Mouse (Mus musculus) MEL (cell line): ENCODE results near the gene Rnf130. TPM values are rescaled to one million over a fixed set of nuclear protein-coding genes. Genes with fewer than 3 reads are reported as not detected.

Source experiments
- DNase-seq: peaks from one replicate; pipeline ENCODE4 v3.0.0; 2011; ENCODE audit warnings: low read depth, low spot score
- H3K27ac ChIP-seq: 2 replicates; pipeline ENCODE4 v1.5.1; 2012; ENCODE audit warnings: low read depth, mild to moderate bottlenecking, control low read depth, low read length, moderate library complexity; ENCODE audit not compliant: control insufficient read depth
- H3K27me3 ChIP-seq, 2 experiments: fragments of 150-350 bp in 1 of 2; sonication (generic) in 1 of 2; 2 replicates each; pipeline ENCODE4 v1.6.1; 2012; ENCODE audit warnings: low read length in 2 of 2, mild to moderate bottlenecking in 2 of 2, improper control_type of control experiment in 1 of 2, moderate library complexity in 1 of 2; ENCODE audit not compliant: insufficient read depth in 2 of 2, control insufficient read depth in 1 of 2
- H3K36me3 ChIP-seq, 2 experiments: 2 replicates each; pipeline ENCODE4 v1.6.1; 2012 to 2014; ENCODE audit warnings: low read length in 2 of 2, improper control_type of control experiment in 1 of 2, inconsistent platforms in 1 of 2, mild to moderate bottlenecking in 1 of 2; ENCODE audit not compliant: insufficient read depth in 2 of 2, control insufficient read depth in 1 of 2
- H3K4me1 ChIP-seq, 2 experiments: fragments of 150-350 bp in 1 of 2; sonication (generic) in 1 of 2; 2 replicates each; pipeline ENCODE4 v1.6.1; 2012; ENCODE audit warnings: low read length in 2 of 2, improper control_type of control experiment in 1 of 2, mild to moderate bottlenecking in 1 of 2; ENCODE audit not compliant: insufficient read depth in 2 of 2, control insufficient read depth in 1 of 2
- H3K4me3 ChIP-seq, 2 experiments: fragments of 150-350 bp in 1 of 2; sonication (generic) in 1 of 2; 2 replicates each; pipeline ENCODE4 v1.5.1; 2012; ENCODE audit warnings: low read depth in 2 of 2, low read length in 2 of 2, mild to moderate bottlenecking in 2 of 2, moderate library complexity in 2 of 2, control low read depth in 1 of 2, improper control_type of control experiment in 1 of 2; ENCODE audit not compliant: control insufficient read depth in 1 of 2, insufficient read depth in 1 of 2
- H3K79me2 ChIP-seq: 2 replicates; pipeline ENCODE4 v1.6.1; 2012; ENCODE audit warnings: mild to moderate bottlenecking, low read length, moderate library complexity; ENCODE audit not compliant: control insufficient read depth, poor library complexity, insufficient read depth
- H3K9ac ChIP-seq: 2 replicates; pipeline ENCODE4 v1.6.1; 2012; ENCODE audit warnings: low read depth, mild to moderate bottlenecking, control low read depth, low read length, moderate library complexity; ENCODE audit not compliant: control insufficient read depth, poor library complexity, severe bottlenecking
- H3K9me3 ChIP-seq: fragments of 150-350 bp; sonication (generic); replicated peaks from 2 replicates; pipeline ENCODE4 v1.6.1; 2012; ENCODE audit warnings: mild to moderate bottlenecking, low read length, improper control_type of control experiment, moderate library complexity; ENCODE audit not compliant: insufficient read depth
- CHD2 ChIP-seq: IDR thresholded peaks from 2 replicates; pipeline ENCODE4 v1.6.1; 2011; ENCODE audit warnings: low read length, improper control_type of control experiment
- CTCF ChIP-seq, 3 experiments: IDR thresholded peaks in 2 of 3; conservative IDR thresholded peaks in 1 of 3; 2 replicates each; pipeline ENCODE4 v1.5.1; 2011 to 2012; ENCODE audit warnings: low read length in 3 of 3, low read depth in 2 of 3, mild to moderate bottlenecking in 2 of 3, improper control_type of control experiment in 1 of 3, inconsistent platforms in 1 of 3, mixed read lengths in 1 of 3, moderate library complexity in 1 of 3; ENCODE audit not compliant: control insufficient read depth in 1 of 3, insufficient read depth in 1 of 3, poor library complexity in 1 of 3, severe bottlenecking in 1 of 3
- E2F4 ChIP-seq: IDR thresholded peaks from 2 replicates; pipeline ENCODE4 v1.6.1; 2011; ENCODE audit warnings: low read depth, low read length, improper control_type of control experiment, borderline replicate concordance
- ELF1 ChIP-seq: IDR thresholded peaks from 2 replicates; pipeline ENCODE4 v1.6.1; 2014; ENCODE audit warnings: low read depth, mild to moderate bottlenecking, inconsistent platforms, low read length, improper control_type of control experiment, moderate library complexity
- EP300 ChIP-seq, 2 experiments: IDR thresholded peaks; 2 replicates each; pipeline ENCODE4 v1.6.1; 2011; ENCODE audit warnings: improper control_type of control experiment in 2 of 2, low read length in 2 of 2, low read depth in 1 of 2, mild to moderate bottlenecking in 1 of 2
- ETS1 ChIP-seq: IDR thresholded peaks from 2 replicates; pipeline ENCODE4 v1.6.1; 2012; ENCODE audit warnings: low read depth, mild to moderate bottlenecking, inconsistent platforms, low read length, improper control_type of control experiment, moderate library complexity
- GABPA ChIP-seq: IDR thresholded peaks from 2 replicates; pipeline ENCODE4 v1.6.1; 2012; ENCODE audit warnings: low read depth, mild to moderate bottlenecking, inconsistent platforms, low read length, improper control_type of control experiment, moderate library complexity
- GATA1 ChIP-seq: IDR thresholded peaks from 2 replicates; pipeline ENCODE4 v1.6.1; 2011; ENCODE audit warnings: low read depth, low read length, improper control_type of control experiment
- HCFC1 ChIP-seq: IDR thresholded peaks from 2 replicates; pipeline ENCODE4 v1.6.1; 2012; ENCODE audit warnings: low read depth, mild to moderate bottlenecking, inconsistent platforms, low read length, improper control_type of control experiment, moderate library complexity
- JUND ChIP-seq: IDR thresholded peaks from 2 replicates; pipeline ENCODE4 v1.6.1; 2011; ENCODE audit warnings: low read depth, mild to moderate bottlenecking, improper control_type of control experiment, low read length
- MAFK ChIP-seq: IDR thresholded peaks from 2 replicates; pipeline ENCODE4 v1.6.1; 2011; ENCODE audit warnings: low read depth, mild to moderate bottlenecking, low read length, improper control_type of control experiment, borderline replicate concordance
- MAX ChIP-seq: IDR thresholded peaks from 2 replicates; pipeline ENCODE4 v1.6.1; 2011; ENCODE audit warnings: low read length, improper control_type of control experiment
- MXI1 ChIP-seq: IDR thresholded peaks from 2 replicates; pipeline ENCODE4 v1.6.1; 2011; ENCODE audit warnings: mild to moderate bottlenecking, low read depth, low read length, improper control_type of control experiment
- MYB ChIP-seq: IDR thresholded peaks from 2 replicates; pipeline ENCODE4 v1.6.1; 2011; ENCODE audit warnings: mild to moderate bottlenecking, low read depth, low read length, improper control_type of control experiment
- MYC ChIP-seq: IDR thresholded peaks from 2 replicates; pipeline ENCODE4 v1.6.1; 2011; ENCODE audit warnings: low read depth, mild to moderate bottlenecking, low read length, improper control_type of control experiment, moderate library complexity
- NRF1 ChIP-seq: IDR thresholded peaks from 2 replicates; pipeline ENCODE4 v1.6.1; 2014; ENCODE audit warnings: low read depth, mild to moderate bottlenecking, inconsistent platforms, low read length, improper control_type of control experiment, moderate library complexity; ENCODE audit not compliant: poor library complexity, insufficient read depth, severe bottlenecking
- POLR2A ChIP-seq, 2 experiments: IDR thresholded peaks; 2 replicates each; pipeline ENCODE4 v1.6.1; 2011 to 2012; ENCODE audit warnings: low read length in 2 of 2, mild to moderate bottlenecking in 2 of 2, control low read depth in 1 of 2, improper control_type of control experiment in 1 of 2, low read depth in 1 of 2, moderate library complexity in 1 of 2; ENCODE audit not compliant: control insufficient read depth in 1 of 2, insufficient read depth in 1 of 2, poor library complexity in 1 of 2
- POLR2AphosphoS5 ChIP-seq: IDR thresholded peaks from 2 replicates; pipeline ENCODE4 v1.6.1; 2012; ENCODE audit warnings: low read depth, borderline replicate concordance, mild to moderate bottlenecking, inconsistent platforms, low read length, moderate library complexity, mixed read lengths
- RAD21 ChIP-seq: IDR thresholded peaks from 2 replicates; pipeline ENCODE4 v1.6.1; 2011; ENCODE audit warnings: mild to moderate bottlenecking, low read depth, low read length, improper control_type of control experiment
- RCOR1 ChIP-seq: IDR thresholded peaks from 2 replicates; pipeline ENCODE4 v1.6.1; 2012; ENCODE audit warnings: low read depth, mild to moderate bottlenecking, inconsistent platforms, low read length, improper control_type of control experiment
- SMC3 ChIP-seq: IDR thresholded peaks from 2 replicates; pipeline ENCODE4 v1.6.1; 2011; ENCODE audit warnings: low read depth, low read length, improper control_type of control experiment
- TBP ChIP-seq: IDR thresholded peaks from 2 replicates; pipeline ENCODE4 v1.8.0; 2011; ENCODE audit warnings: low read depth, low read length, improper control_type of control experiment
- TCF12 ChIP-seq: IDR thresholded peaks from 2 replicates; pipeline ENCODE4 v1.6.1; 2014; ENCODE audit warnings: low read depth, mild to moderate bottlenecking, inconsistent platforms, low read length, improper control_type of control experiment, moderate library complexity
- USF1 ChIP-seq: IDR thresholded peaks from 2 replicates; pipeline ENCODE4 v1.6.1; 2014; ENCODE audit warnings: low read depth, mild to moderate bottlenecking, inconsistent platforms, low read length, improper control_type of control experiment, moderate library complexity
- USF2 ChIP-seq, 2 experiments: IDR thresholded peaks; 2 replicates each; pipeline ENCODE4 v1.6.1; 2011 to 2012; ENCODE audit warnings: improper control_type of control experiment in 2 of 2, low read length in 2 of 2, borderline replicate concordance in 1 of 2, inconsistent platforms in 1 of 2, low read depth in 1 of 2, mild to moderate bottlenecking in 1 of 2; ENCODE audit not compliant: insufficient read depth in 1 of 2
- ZKSCAN1 ChIP-seq: IDR thresholded peaks from 2 replicates; pipeline ENCODE4 v1.6.1; 2012; ENCODE audit warnings: low read depth, mild to moderate bottlenecking, inconsistent platforms, low read length, improper control_type of control experiment, moderate library complexity
- ZNF384 ChIP-seq: IDR thresholded peaks from 2 replicates; pipeline ENCODE4 v1.6.1; 2012; ENCODE audit warnings: low read depth, mild to moderate bottlenecking, inconsistent platforms, low read length, improper control_type of control experiment
- polyA plus RNA-seq, 2 experiments: library from polyadenylated mRNA; stranded (reverse) in 1 of 2; unstranded in 1 of 2; fragments of >175 nt in 1 of 2; fragments of >200 nt in 1 of 2; gene quantifications; 2 replicates each; pipeline versions ENCODE4 v1.2.1 to v1.2.4; 2012; ENCODE audit warnings: low replicate concordance in 2 of 2, low read depth in 1 of 2; ENCODE audit not compliant: insufficient read length in 2 of 2, insufficient read depth in 1 of 2, missing spikeins in 1 of 2
- total RNA-seq: library from RNA; depleted of rRNA; stranded (reverse); fragments of 300-350 nt; gene quantifications from 2 replicates; pipeline ENCODE4 v1.2.3, GENCODE M21; 2012

The Rnf130 gene
- total and polyA plus RNA-seq, 3 experiments, result 59.5 to 507 (median 78.2) TPM

- Histone ChIP-seq H3K4me3 (no peak overlapping the region), H3K36me3 (0 out of 4 replicates have a peak, but pooled peaks cover 0 to 3% of the 10 kb centered on the region in 2 experiments), H3K79me2 (no peaks in the 10 kb centered on the region), H3K27ac (no peak overlapping the region), H3K9ac (no peak overlapping the region), H3K9me3 (no peaks in the 10 kb centered on the region), H3K27me3 (no peaks in the 10 kb centered on the region), H3K4me1 (peaks cover 3 to 6% of the 10 kb centered on the region in 2 experiments; a peak in 2 of 4 replicates)
- TF ChIP-seq GABPA (no peak), RAD21 (no peak), GATA1 (no peak), POLR2A (IDR thresholded peaks at IDR 0.05; ENCODE audit: control insufficient read depth in 1 of 2, insufficient read depth in 1 of 2, low read depth in 1 of 2, low read length in 2 of 2, poor library complexity in 1 of 2) (no peak), ETS1 (no peak), MYB (no peak), EP300 (IDR thresholded peaks at IDR 0.05; ENCODE audit: low read depth in 1 of 2, low read length in 2 of 2) (no peak), CHD2 (no peak), CTCF (IDR thresholded peaks at IDR 0.05 in 2 of 3, conservative IDR thresholded peaks at IDR 0.05 in 1 of 3; ENCODE audit: control insufficient read depth in 1 of 3, insufficient read depth in 1 of 3, low read depth in 2 of 3, low read length in 3 of 3, poor library complexity in 1 of 3, severe bottlenecking in 1 of 3) (no peak), MAX (no peak), RCOR1 (no peak), SMC3 (no peak), TBP (no peak), E2F4 (no peak), TCF12 (no peak), MYC (no peak), ZKSCAN1 (no peak), POLR2AphosphoS5 (no peak), HCFC1 (no peak), USF2 (IDR thresholded peaks at IDR 0.05; ENCODE audit: borderline replicate concordance in 1 of 2, insufficient read depth in 1 of 2, low read depth in 1 of 2, low read length in 2 of 2) (no peak)
- DNase-seq, result no peak
These were observed 78.9 kb downstream of the Rnf130 start for GRCm38 (mm10) chr11:50104016-50104415.

- Histone ChIP-seq H3K9ac (no peak overlapping the region), H3K36me3 (0 out of 4 replicates have a peak, but pooled peaks cover 0 to 3% of the 10 kb centered on the region in 2 experiments), H3K4me3 (no peak overlapping the region), H3K9me3 (no peaks in the 10 kb centered on the region), H3K27ac (no peak overlapping the region), H3K27me3 (no peaks in the 10 kb centered on the region), H3K4me1 (peaks cover 3 to 6% of the 10 kb centered on the region in 2 experiments; a peak in 2 of 4 replicates), H3K79me2 (no peaks in the 10 kb centered on the region)
- TF ChIP-seq MXI1, result no peak
- TF ChIP-seq HCFC1, result no peak
- no peak for TF ChIP-seq RAD21
- TF ChIP-seq MAFK, result no peak
- TF ChIP-seq EP300 (IDR thresholded peaks at IDR 0.05; ENCODE audit: low read depth in 1 of 2, low read length in 2 of 2), result no peak
- TF ChIP-seq CTCF (IDR thresholded peaks at IDR 0.05 in 2 of 3, conservative IDR thresholded peaks at IDR 0.05 in 1 of 3; ENCODE audit: control insufficient read depth in 1 of 3, insufficient read depth in 1 of 3, low read depth in 2 of 3, low read length in 3 of 3, poor library complexity in 1 of 3, severe bottlenecking in 1 of 3), result no peak
- TF ChIP-seq TBP, result no peak
- TF ChIP-seq E2F4, result no peak
- TF ChIP-seq CHD2, result no peak
- TF ChIP-seq ELF1, result no peak
- no peak for TF ChIP-seq POLR2A (IDR thresholded peaks at IDR 0.05; ENCODE audit: control insufficient read depth in 1 of 2, insufficient read depth in 1 of 2, low read depth in 1 of 2, low read length in 2 of 2, poor library complexity in 1 of 2)
- TF ChIP-seq ZNF384, result no peak
- TF ChIP-seq MYC, result no peak
- TF ChIP-seq NRF1, result no peak
- TF ChIP-seq ETS1, result no peak
- TF ChIP-seq MYB, result no peak
- TF ChIP-seq USF1, result no peak
- TF ChIP-seq JUND, result no peak
- no peak for DNase-seq
These were observed 80.1 kb downstream of the Rnf130 start for GRCm38 (mm10) chr11:50105237-50105636.
